Mouse (Mus musculus) thymus, postnatal 36 days (tissue): Measurements from ENCODE around the gene Ltbp4.

Experiments used
- DNase-seq, 2 experiments: peaks; one replicate each; pipeline ENCODE4 v3.0.0; 2022; ENCODE audit warnings: mixed read lengths in 2 of 2

Ltbp4 gene

DNA sequence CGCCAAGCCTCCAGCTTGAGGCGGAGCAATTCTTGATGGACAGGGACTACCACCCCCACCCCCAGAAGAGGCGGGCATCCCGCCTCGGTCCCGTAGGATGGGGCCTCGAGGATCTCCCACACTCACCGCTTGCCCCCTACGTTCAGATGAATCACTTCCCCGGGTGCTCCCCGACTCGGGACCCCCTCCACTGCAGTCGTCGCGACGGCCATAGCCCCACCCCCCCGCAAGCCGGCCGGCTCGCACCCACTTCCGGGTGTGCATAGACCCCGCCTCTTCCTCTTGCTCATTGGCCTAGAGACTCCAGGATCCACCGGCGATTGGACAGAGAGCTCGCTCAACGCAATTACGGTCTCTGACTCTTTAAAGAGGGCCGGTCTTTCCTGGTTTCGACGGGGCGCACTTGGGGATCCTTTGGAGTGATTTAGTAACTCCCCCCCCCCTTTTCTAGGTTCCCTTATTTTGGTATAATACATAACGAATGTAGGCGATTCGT lies 18.3 kb upstream of the Ltbp4 start, which contains the start of gene Shkbp1:
TSS of gene Shkbp1 (minus strand) at position 275 of the 496 bp plus-strand sequence.
- peak; percentile 86 to 88 for DNase-seq

- no peak for DNase-seq
These were observed 17.8 kb upstream of the Ltbp4 start for GRCm38 (mm10) chr7:27355261-27355660.

DNA sequence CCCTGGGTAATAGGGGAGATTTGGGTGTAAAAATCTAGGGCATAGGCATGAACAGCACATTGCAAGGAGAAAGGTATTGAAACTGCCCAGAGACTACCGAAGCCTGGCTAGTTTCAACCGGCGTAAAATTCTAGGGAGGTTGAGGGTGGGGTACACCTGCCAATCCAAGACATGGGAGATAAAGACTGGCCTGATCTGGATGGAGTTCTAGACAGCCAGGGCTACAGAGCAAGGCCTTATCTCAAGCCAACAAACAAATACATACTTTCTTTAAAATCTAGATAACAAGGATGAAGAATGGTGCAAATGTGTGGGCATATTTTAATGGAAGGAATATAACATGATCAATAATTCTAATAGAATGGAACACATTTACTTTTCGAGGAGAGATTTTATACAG lies 17.3 kb upstream of the Ltbp4 start:
- no peak for DNase-seq

- DNase-seq, result no peak
These were observed 16.7 kb upstream of the Ltbp4 start for GRCm38 (mm10) chr7:27354144-27354543.

DNA sequence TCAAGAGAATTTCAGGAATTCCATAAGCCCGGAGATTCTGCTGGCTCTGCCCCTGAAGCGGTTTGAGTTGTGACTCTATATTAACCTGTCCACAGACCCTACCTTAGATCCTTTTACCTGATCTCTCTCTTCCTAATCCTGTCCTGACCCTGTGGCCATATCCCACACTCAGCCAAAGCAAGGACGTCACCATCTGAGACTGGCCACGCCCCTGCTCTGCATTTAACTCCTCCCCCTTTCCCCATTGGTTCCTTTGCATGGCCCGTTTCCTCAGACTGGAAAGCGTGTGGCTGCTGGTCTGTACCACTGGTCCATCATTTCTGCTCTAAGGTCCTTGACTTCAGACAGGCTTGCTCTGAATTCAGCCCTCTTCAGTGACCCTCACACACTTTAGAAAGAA lies 8.0 kb upstream of the Ltbp4 start:
- DNase-seq, result no peak

DNA sequence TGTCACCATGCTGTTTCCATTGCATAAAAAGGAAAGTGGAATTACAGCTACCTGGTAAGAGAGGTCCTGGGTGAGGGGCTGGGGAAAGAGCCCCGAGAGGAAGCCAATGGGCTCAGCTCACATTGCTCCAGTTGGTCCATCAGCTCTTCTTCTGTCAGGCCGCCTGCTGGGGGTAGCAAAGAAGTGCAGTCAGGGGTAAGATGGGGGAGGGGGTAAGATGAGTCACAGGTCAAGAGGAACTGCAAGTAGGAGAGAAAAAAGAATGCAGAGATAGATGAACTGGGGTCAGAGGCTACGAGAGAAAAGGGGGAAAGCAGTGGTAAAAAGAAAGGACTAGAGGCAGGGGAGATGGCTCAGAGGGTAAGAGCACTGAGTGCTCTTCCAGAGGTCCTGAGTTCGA lies 5.1 kb upstream of the Ltbp4 start:
- DNase-seq, result no peak

DNA sequence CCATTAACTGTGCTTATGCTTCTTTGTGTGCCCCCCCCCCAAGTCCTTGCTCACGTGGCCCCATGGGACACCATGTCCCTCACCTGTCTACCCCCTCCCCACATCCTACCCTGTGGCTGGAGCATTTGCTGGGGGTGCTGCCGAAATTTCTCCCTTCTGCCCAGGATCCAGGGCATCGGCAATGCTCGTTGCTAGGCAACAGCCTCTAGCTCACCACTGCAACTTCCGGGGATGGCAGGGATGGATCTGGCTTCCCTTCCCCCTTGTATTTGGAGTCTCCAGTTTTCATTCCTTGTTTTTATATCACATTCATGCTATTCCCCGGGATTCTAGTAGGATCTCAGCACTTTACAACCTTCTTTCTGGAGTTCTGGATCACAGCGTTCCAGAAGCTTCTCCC lies 2.0 kb upstream of the Ltbp4 start:
- DNase-seq, result no peak

GRCm38 (mm10) chr7:27339114-27339513 lies 1.6 kb upstream of the Ltbp4 start:
- no peak for DNase-seq

GRCm38 (mm10) chr7:27335928-27336823 lies 1.3 kb downstream of the Ltbp4 start:
- DNase-seq, result peak; percentile 76 to 81

DNA sequence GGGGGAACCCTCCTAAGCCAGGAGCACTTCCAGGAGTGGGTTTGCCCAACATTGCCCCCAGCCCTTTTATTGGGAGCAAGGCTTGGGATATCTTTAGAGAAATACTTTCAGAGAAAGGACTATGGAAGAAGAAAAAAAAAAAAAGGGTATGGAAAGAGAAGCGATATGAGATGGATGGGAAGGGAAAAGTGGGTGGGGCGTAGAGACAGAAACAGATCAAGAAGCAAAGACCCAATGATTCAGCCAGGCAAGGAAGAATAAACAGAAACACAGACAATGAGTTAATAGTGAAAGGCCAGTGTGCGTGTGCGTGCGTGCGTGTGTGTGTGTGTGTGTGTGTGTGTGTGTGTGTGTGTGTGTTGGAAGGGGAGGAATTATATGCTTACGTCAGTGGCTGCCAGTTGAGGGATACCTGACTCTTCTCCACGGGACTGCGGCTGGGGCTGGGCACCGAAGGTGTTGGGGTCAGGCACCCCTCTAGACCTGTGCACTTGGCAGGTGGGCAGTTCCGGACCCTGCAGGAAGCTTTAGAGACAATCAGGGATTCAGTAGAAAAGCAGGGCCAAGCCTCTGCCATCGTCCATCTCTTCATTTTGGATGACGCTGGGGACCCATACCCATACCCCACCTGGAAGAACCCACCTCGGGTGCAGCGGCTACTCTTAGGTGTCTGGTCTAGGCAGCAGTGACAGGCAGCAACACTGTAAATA lies 2.3 kb downstream of the Ltbp4 start:
- DNase-seq, result no peak

DNA sequence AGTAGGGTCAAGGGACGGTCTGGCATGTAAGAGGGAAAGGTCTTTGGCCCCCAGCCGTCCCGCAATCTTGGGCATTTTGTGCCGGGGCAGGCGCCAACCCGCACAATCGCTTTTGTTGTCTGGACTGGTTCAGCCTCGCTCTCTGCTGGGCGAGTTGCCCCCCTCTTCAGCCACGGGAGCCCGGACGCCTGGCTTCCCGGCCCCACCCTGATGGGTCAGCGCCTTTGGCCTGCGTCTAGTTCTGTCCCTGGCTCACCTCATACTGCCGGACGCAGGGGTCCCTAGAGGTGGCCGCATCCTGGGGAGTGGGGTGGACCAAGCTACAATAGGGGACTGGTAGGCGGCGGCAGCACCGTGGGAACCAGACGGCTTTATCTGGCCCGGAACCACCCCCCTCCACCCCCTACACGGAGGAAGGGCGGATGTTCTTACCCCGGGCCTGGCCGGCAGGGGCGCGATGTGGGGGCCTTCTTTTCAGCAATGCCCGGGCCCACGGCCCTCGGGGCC lies 3.0 kb downstream of the Ltbp4 start:
- DNase-seq, result no peak

GRCm38 (mm10) chr7:27333316-27333941 lies 4.1 kb downstream of the Ltbp4 start:
- peak in 1 of 2 experiments; percentile 38 for DNase-seq

DNA sequence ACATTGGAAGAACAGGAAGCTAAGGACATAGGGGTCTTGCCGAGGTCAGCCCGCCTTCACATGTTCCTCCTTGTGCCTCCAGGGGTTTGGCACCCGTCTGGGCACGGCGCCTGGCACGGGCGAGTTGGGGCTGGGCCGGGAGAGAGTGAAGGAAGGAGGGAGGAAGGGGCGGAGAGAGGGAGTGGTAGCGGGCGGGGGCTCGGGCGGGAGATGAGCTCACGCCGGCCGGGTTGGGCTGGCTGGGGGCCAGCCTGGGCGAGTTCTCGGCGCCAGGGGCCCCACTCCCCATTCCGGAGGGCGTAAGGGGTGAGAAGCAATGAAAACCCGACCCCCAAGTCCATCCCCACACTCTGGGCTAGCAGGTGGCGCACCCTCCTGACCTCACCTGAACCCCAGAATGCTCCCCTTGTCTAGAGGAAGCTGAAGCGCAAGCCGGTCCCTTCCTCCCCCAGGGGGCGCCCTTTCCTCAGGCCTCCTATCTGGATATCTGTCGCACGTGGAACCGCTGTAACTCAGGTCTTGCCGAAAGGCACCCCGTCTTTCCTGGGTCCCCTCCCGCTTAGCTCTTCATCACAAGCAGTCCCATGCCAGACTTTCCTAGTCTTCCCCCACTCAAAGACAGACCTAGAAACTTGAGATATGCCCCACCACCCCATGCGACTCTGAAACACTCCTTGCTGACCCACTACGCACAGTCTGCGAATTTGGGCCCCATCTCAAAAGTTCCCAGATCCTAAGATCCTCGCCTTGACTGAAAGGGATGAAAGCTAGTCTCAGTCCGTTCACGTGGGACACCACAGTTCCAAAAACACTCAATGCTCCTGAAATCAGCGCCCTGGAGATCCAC lies 4.9 kb downstream of the Ltbp4 start:
- DNase-seq, result peak; percentile 87 to 90

DNA sequence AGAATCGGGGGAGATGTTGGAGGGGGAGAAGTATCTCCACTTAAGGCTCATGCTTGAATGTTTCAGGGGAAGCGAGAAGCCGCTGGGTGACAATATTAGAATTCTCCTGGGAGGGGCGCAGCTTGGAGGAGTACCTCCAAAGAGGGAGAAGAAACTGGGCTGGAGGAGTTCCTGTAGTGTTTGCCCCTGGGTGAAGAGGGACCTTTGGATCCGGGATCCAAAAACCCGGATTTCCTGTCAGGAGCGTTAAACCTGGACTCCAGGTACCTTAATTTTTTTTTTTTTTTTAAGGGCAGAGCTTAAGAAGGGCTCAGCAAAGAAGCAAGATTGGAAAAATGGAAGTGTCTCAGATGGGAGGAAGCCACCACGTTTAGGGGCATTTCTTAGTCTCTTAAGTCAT lies 5.6 kb downstream of the Ltbp4 start:
- DNase-seq, result no peak

GRCm38 (mm10) chr7:27331541-27331851 lies 6.0 kb downstream of the Ltbp4 start:
- DNase-seq, result no peak

DNA sequence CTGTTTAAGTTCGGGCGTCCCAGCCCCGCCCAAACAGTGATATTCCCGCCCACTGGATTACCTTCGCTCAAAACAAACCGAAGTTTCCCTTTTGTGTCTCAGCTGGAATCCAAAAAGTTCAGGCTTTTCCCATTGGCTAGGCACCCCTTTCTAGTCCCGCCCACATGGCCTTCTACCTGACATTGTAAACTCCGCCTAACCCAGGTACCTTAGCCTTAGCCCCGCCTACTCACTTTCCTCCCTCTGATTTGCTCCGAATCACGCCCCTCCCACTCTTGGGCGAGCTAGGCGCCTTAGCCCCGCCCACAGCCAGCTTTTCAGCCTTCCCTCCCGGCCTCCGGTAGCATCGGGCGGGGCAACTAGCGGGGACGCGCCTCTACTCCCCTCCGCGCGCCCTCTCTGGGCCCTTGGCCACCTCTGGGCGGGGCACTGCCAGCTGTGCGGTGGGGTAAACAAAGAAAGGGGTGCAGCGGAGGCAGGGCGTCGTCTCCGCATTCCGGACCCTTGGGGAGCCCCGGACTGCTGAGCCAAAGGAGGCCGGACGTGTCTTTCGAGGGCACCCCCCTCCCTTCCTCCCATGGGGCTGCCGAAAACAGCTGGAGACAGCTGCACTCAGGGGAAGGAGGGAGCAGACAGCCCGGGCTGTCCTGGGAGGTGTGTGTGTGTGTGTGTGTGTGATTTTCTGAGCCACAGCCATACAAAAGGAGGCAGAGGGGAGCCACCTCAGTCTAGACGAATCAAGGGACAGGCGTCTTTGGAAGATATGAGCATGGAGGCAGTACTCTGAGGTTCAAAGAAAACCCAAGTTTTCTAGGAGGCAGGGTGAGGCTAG lies 6.6 kb downstream of the Ltbp4 start:
- DNase-seq, result peak; percentile 84 to 88

DNA sequence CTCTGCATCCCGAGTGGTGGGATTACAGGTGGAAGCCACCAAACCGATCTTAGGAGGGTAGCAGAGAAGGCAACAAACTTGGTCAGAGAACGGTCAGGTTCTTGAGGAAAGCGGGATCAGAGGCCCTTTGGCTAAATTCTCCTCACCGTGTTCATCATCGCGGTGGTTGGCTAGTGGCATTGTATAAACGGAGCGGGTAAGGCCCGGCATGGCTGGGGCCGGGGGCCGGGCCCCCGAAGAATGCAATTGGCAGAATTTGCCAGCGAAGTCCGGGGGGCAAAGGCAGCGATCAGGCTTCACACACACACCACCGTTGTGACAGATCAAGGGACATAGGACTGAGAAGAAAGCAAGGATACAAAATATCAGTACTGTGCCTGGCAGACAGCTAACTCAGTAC lies 7.5 kb downstream of the Ltbp4 start:
- no peak for DNase-seq

- peak; percentile 88 to 94 for DNase-seq
These were observed 8.1 kb downstream of the Ltbp4 start for GRCm38 (mm10) chr7:27329326-27329947.

DNA sequence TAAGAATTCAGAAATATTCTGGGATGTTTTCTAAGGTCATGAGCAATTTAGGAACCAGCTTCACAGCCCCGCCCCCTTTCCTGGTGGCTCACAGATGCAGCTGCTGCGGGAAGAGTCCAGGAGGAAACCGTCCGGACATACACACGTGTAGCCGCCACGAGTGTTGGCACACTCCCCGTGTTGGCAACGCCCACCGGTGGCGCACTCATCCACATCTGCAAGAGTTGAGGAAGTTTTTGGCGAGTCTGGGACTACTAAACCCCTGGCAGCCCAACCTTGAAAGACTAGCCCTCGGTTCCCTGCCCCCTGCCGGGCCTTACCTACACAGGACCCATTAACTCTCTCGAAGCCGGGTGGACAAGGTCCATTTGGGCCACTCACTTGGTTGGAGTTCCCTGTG lies 8.8 kb downstream of the Ltbp4 start:
- DNase-seq, result no peak

GRCm38 (mm10) chr7:27328161-27328560 lies 9.3 kb downstream of the Ltbp4 start:
- no peak for DNase-seq

DNA sequence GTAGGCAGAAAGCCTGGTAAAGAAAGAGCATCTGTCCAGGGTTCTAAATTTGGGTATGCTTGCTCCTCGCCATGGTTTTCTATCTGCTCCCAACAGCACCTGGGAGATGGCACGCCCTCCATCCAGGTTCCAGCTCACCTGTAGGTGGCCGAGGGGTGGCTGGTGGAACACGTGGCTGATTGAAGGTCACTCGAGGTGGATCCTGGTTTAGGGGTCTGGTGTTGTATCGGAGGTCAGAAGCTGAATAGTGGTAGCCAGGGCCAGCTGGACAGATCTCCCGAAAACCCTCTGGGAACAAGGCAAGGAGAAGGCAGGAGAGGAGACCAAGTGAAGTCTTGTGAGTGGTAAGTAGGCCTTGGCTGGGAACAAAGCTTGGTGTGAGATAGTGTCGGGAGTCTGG lies 10.0 kb downstream of the Ltbp4 start:
- no peak for DNase-seq
